Mouse (Mus musculus): Measurements from ENCODE around the gene Sycn.

- TF ChIP-seq MAX (IDR thresholded peaks at IDR 0.05; ENCODE audit: low read length) (no peak), CTCF (IDR thresholded peaks at IDR 0.05 in 2 of 3, conservative IDR thresholded peaks at IDR 0.05 in 1 of 3; ENCODE audit: control insufficient read depth in 1 of 3, insufficient read depth in 1 of 3, low read depth in 2 of 3, low read length in 3 of 3, poor library complexity in 1 of 3, severe bottlenecking in 1 of 3) (no peak), SIN3A (IDR thresholded peaks at IDR 0.05; ENCODE audit: low read length) (no peak), ZNF384 (IDR thresholded peaks at IDR 0.05; ENCODE audit: low read depth, low read length) (no peak), TCF12 (IDR thresholded peaks at IDR 0.05; ENCODE audit: low read depth, low read length) (no peak), MYC (IDR thresholded peaks at IDR 0.05; ENCODE audit: low read depth, low read length) (no peak), EP300 (IDR thresholded peaks at IDR 0.05; ENCODE audit: low read depth in 1 of 2, low read length in 2 of 2) (no peak)
Observed at GRCm38 (mm10) chr7:28561967-28562366, 21.3 kb downstream of the Sycn start.

All from MEL (cell line).